Mouse (Mus musculus) neural tube, embryonic 10.5 days (tissue): ENCODE measurements around the gene Slc25a38.
"Not testable (repeated sequence)": the region's sequence is repeated elsewhere in the genome, so short reads cannot be mapped to it uniquely, and the experiment has no call there.

Source experiments
- DNase-seq: peaks from one replicate; pipeline ENCODE4 v3.0.0-alpha.2; 2017; ENCODE audit warnings: low spot score; ENCODE audit errors: extremely low spot score

Gene Slc25a38

DNA sequence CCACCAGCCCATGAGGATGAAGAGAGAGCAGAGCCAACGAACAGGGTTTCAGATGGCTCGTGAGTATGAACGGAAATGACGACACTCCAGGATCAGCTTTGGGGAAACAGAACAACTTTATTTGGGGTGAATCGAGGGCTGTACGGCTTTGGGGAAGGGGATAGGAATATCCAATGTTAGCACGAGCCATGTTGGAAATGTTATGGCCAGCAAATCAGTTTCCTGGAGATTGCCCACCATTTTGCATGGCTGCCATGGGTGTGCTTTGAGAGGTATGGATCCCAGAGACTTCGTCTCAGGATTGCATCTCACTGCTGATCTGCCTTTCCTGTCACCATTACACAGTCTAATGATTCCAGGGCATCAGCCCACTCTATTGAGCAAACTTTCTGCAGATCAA lies 10.9 kb upstream of the Slc25a38 start:
- no peak for DNase-seq

DNA sequence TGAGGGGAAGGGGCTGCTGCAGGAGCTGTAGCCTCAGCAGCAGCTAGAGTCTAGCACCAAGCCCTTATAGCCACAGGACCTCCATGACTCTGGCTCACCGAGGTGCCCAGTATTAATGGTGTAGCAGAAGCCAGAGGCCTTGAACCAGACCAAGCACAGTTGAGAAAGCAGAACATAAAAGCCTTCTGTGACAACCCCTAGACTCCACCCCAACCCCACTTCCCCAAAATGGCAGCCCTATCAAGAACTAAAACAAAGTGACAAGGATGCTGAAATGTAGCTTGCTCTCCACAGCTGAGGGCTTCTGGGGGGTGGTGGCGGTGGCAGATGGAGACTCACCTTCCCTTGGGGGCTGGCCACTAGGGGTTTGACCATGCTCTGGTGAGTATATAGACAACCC lies 9.0 kb upstream of the Slc25a38 start:
- DNase-seq = no peak

DNA sequence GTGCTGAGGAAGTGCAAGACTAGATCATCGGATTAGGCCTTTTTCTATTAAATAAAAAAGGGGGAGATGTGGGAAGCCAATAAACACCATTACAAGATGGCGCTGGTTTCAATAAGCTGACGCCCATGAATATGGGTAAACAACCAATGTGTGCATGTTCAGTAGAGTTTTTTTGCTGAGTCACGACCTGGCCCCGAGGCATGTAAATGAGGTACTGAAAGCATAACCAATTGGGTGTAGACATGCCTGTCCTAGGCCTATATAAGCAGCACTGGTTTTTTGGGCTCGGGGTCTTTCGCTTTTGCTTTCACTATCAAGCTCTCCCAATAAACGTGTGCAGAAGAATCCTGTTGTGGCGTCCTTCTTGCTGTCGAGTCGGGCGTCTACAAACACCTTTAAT lies 1.2 kb upstream of the Slc25a38 start:
- not testable (repeated sequence) for DNase-seq

DNA sequence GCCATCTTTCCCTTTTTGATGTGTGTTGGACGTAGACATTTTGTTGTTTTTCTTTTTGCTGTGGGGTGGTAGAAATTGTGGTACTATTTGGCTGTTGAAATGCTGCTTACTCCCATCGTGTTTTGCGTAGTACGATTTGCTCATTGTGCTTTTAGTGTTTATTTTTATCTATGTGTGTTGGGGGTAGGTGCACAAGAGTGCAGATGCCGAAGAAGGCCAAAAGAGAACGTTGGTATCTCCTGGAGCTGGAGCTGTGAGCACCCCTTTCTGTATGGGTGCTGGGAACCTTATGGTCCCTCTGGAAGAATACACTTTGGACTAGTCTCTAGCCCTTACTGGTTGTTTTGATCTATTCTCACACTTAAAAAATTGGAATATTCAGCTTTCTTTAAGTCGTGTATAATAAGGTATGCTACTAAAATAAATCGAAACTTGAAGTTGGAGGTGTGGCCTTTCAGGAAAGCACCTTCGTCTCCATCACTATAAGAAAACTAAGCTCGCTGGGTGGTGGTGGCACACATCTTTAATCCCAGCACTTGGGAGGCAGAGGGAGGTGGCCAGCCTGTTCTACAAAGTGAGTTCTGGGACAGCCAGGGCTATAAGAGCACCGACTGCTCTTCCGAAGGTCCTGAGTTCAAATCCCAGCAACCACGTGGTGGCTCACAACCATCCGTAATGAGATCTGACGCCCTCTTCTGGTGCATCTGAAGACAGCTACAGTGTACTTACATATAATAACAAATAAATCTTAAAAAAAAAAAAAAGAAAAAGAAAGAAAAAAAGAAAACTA lies 1.2 kb downstream of the Slc25a38 start:
- no peak for DNase-seq

DNA sequence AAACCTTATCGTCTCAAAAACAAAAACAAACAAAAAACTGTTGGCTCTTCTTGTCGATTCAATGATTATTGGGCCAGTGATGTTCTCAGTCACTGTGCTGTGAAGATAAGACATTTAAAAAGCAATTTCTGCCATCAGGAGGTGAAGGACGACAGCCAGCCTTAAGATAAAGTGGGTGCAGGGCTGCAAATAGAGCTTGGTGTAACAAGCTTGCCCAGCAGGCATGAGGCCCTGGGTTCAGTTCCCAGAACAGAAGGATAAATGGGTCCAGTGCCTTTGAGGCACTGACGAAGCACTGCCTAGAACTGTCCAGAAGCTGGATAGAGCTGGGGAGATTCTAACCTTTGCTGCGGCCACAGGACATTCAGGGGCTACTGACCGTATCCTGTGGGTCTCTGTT lies 2.3 kb downstream of the Slc25a38 start:
- DNase-seq = no peak

DNA sequence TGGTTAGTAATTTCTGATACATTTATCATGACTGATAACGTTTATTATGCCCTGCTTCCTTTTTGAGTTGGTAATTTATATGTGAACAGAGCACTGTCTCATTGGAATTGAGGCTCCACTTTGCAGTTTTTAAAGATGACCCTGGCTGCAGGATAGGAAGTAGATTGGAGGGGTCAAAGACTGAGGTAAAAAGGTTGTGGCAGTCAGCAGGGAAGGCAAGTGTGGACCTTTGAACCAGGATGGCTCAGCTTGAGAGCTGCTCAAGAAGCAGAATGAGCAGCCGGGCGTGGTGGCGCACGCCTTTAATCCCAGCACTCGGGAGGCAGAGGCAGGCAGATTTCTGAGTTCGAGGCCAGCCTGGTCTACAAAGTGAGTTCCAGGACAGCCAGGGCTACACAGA lies 3.3 kb downstream of the Slc25a38 start:
- no peak for DNase-seq

DNA sequence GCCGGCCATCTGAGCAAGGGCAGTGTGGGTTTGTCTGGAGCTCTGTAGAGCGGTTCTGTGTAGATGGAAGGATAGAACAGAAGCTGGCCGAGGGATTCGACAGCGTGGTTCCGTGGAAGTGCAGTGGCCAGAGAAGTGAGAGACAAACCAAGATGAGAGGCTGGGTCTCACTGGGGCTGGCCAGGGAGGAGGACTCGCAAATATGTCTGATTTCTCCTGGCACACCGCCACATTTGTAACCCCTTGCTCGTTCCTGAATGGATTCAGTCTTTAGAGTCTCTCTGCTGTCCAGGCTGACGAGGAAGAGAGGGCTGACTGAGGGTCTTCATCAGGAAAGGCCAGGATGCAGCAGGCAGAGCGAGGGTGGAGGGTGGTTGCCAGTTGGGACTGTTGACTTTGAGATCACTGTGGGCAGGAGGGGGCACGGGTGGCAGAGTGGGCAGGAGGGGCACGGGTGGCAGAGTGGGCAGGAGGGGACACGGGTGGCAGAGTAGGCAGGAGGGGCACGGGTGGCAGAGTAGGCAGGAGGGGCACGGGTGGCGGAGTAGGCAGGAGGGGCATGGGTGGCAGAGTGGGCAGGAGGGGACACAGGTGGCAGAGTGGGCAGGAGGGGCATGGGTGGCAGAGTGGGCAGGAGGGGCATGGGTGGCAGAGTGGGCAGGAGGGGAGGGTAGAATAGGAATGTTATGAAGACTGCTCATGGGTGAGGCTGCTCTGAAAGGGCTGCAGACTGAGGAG lies 4.0 kb downstream of the Slc25a38 start:
- DNase-seq = no peak

DNA sequence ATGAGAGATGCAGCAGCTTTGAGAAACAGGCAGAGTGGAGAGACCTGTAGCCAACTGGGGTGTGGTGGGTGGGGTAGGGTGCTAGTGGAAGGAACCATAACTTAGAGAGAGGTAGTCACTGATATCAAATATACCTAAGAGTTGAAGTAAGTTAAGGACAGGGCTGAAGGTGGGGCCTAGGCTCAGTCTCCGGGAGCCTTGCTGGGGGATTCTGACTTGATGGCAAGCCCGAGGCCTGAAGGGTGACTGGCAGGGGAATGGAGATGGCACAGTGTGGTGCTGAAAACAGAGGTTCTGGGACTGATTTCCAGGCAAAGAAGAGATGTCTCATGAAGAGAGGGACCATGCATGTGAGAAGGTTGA lies 4.6 kb downstream of the Slc25a38 start:
- DNase-seq = no peak

DNA sequence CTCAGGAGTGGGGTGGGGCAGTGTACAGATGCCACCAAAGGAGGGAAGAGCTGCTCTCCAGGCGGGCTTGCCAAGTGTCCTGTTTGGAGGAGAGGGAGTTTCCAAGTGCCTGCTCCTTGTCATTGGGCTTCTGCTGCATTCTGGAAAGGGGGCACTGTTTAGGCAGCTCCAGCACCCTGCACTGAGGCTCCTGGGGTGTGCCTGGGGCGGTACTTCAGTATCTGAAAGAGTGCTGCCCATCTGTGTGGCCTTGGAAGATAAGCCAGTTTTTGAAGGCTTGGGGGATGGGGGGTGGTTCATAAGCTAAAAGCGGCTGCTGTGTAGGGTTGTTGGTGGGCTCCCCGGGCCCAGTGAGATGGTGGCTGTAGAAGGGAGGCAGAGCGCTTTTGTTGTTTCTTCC lies 5.4 kb downstream of the Slc25a38 start:
- DNase-seq = no peak

DNA sequence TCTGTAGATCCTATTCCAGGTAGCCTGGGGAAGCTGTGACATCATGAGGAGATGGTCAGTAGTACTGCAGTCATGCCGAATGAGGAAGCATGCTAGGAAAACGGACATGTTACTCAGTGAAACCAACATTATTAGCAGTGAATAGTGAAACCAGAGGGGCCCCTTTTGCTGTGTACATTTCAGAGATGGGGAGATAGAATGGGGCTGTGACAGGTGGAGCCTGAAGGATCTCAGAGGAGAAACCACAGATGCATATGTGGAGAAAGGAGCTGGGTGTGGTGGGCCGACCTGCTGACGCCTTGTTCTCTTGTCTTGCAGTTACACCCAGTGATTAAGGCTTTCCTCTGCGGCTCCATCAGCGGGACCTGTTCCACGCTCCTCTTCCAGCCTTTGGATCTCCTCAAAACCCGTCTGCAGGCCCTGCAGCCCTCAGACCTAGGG lies 6.0 kb downstream of the Slc25a38 start:
- no peak for DNase-seq

DNA sequence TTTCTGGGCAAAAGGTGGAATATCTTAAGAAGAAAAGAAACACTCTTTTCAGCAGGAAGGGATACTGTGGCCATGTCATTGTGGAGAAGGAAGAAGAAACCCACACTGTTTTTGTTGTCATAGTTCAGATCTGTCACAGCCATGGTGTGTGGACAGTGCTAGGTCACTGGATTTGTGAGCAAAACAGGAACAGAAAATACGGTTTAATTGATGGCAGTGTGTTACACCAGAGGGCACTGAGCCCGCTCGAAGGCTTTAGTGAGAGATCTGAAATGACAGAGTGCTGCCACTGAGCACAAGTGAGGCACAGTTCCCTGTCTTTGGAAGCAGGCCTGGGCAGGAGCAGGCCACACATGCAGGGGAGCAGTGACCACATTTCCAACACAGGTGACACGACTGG lies 8.0 kb downstream of the Slc25a38 start:
- no peak for DNase-seq

DNA sequence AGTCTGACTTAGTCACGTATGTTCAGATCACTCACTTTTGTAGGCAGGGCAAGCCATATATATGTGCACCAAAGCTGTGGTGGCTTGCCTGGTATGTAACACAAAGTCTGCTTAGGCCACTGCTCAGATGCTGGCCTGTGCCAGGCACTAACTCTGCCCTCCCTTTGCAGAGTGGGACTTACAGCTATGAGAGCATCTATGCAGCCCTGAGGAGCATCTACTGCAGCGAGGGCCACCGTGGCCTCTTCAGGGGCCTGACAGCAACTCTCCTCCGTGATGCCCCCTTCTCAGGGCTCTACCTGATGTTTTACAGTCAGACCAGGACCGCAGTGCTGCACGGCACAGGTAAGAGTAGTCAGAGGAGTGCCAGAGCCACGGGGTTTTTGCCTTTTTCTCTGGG lies 10.3 kb downstream of the Slc25a38 start:
- DNase-seq = no peak

DNA sequence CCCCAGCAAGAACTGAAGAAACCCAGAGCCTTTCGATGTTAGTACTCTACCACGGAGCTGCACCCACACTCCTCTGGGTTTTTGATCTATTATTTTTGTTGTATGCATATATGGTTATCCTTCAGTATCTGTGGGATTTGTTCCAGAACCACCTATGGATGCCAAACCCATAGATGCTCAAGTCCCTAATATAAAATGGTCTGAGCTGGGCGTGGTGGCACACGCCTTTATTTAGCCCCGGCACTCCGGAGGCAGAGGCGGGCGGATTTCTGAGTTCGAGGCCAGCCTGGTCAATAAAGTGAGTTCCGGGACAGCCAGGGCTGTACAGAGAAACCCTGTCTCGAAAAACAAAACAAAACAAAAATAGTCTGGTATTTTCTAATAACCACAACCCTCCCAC lies 16.7 kb downstream of the Slc25a38 start:
- DNase-seq = no peak

DNA sequence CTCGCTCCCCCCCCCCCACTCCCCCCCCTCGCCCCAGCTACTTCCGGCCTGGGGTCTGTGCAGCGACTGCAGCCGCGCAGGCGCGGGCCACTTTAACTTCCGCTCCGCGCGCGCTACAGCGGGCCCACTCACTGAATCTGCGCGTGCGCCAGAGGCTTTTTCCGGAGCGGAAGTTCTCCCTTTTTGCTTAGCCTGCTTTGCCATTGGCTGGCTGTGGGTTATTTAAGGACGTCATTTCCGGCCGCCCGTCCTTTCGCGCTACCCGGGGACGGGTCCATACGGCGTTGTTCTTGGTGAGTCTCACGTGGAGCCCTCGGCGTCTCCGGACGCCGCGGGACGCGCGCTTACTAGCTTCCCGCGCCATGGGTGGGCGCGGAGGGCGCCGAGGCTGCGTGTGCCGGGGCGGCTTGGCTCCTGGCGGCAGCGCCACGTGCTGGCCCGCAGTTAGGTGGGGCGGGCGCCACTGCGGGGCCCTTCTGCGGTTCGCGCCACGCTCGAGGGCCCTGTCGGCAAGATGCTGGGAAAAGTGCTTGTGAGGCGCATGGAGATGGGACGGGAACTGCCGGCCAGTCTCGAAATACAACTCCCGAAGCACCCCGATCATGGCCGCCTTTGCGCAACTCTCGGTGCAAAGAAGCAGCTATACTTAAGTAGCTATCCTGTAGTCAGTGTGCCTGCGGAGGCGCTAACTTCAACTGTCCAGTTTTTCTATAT lies 17.5 kb downstream of the Slc25a38 start, which contains the start of gene Rpsa:
Rpsa (plus strand) TSS at position 152 of the 714 bp plus-strand sequence.
- peak; percentile 97 for DNase-seq

DNA sequence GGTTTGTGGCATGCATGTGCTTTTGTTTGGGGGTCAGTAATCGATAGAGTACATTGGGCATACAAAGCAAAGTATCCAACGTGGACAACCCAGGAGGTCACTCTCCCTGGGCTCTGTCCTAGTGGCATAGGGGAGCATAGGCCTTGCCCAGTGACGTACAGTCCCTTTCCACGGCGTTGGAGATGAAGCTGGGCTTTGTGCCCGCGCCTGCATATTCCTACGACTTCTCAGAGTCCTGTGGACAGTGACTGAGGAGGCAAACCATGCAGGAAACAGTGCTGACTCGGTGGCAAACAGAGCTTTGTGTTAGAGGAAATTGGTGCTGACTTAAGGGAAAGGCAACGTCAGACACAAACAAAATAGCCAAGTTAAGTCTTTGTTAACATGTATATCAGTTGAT lies 19.1 kb downstream of the Slc25a38 start:
- no peak for DNase-seq

DNA sequence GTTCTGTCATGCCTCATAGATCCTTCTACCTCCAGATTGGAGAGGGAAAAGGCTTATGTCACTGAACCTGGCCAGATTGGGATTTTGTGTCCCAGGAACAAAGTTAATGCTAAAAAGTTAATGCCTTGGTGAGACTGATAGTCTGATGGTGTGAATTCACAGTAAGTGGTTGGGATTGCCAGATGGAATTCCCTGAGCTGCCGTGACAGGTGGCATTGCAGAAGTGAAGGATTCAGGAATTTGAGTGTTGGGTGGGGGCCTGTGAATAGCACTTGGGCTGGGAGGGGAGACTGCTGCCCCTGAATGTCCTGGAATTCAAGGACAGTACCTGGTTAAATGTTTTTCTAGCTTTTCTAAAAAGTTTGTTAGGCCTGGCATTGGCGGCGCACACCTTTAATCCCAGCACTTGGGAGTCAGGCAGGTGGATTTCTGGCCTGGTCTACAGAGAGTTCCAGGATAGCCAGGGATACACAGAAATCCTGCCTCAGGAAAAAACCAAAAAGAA lies 21.7 kb downstream of the Slc25a38 start:
- DNase-seq = no peak

DNA sequence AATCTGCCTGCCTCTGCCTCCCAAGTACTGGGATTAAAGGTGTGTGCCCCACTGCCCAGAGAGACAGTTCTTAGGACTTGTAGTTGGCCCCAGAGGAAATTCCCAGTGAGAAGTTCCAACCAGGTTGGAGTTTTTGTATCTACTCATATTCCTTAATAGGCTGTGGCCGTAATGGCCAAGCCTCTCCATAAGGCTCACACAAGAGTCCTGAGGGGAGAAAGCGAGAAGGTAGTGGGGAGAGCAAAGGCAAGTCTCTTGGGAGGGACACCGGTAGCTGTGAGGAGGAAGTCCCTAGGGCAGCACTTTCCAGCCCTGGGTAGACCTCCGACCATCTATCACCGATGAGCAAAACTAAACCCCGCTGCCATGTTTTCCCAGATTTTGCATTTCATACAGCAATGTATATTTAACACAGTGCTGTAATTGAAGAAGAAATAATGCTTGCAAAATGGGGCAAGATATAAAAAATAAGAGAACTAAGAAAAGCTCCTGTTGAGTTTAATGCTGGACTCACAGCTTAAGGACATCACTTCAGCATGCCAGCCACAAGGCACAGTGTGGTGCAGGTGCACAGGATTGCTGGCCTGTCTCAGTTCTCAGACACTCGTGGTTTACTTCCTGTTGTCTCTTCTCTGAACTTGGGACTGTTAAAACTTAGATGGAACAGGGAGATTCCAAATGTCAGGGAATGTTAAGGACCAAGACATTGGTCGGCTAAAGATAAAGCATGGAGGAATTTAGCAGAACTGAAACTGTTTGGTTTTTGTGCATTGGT lies 23.0 kb downstream of the Slc25a38 start:
- DNase-seq = peak; percentile 30

DNA sequence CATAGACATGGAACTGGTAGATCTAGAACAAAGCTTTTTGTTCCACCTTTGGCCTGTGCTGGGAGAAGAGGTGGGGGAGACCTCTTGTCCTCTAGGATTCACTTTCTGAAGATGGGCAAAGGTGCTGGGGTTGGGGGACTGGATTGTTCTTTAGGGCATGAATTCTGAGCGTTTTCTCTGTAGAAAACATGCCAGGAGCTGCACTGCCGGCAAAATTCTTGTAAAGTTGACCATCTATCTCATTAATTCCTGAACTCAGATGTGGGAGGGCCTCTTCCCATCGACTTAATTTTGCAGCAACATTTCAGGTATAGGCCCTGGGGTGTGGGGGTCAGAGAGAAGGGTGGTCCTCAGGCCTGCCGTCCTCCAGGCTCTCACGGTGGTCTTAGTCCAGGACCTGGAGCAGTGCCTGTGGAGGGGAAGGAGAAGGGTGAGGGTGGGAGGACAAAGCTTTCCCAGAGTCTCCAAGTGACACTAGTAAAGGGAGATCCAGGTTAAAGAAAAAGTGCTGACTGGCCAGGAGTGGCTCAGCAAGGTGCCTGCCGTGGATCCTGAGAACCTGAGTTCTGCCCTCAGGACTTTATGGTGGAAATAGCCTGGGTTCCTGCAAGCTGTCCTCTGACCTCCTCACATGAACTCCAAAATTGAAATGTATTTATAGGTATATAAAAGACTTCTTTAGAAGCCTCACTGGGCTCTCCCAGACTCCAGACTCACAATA lies 23.7 kb downstream of the Slc25a38 start:
- no peak for DNase-seq

DNA sequence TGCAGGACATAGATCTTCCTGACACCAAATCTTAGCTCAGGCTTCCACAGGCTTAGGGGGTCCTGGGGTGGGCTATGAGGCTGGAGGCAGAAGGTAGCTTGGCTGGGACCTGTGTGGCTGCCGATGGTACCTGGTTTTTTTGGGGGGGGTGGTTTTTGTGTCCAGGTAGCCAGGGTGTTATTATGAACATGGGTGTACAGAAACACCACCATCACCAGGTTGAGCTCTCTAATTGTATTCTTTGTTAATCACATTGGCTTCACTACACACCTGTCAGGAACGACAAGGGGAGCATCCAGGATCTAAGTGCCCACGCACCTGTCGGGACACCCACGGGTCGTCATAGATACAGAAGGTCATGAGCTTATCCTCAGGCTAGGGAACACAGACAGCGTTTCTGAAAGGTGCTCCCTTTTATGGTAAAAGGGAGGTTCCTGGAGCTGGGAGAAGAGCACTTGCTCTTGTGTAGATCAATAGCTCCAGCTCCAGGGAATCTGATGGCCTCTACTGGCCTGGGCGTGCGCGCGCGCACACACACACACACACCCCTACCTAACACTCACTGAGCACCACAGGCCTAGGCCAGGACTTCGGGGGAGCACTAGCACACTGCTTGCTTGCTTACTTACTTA lies 24.5 kb downstream of the Slc25a38 start:
- DNase-seq = no peak

DNA sequence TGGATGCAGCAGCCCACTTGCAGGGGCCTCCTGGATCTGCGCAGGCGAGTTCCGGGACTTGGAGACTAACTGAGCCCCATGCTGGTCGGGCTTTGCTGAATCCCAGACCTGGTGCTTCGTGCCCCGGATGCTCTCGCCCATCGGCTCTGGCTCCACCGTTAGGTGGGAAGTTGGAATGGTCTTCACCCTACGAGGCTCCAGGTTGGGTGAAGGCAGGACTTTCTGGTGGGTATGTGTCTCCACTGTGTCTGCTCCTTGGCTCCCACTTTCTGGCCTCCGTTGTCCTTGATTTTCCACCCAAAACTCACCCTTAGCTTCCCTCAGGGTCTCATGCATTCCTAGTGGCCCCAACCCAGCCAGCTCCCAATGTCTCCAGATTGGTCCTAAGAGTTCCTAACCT lies 25.3 kb downstream of the Slc25a38 start:
- DNase-seq = no peak
